Mouse (Mus musculus) urinary bladder, postnatal 25 days (tissue): ENCODE measurements around the gene Syne2.

Experiments
- DNase-seq: peaks from one replicate; pipeline ENCODE4 v3.0.0; 2022; ENCODE audit warnings: low spot score

The Syne2 gene

DNA sequence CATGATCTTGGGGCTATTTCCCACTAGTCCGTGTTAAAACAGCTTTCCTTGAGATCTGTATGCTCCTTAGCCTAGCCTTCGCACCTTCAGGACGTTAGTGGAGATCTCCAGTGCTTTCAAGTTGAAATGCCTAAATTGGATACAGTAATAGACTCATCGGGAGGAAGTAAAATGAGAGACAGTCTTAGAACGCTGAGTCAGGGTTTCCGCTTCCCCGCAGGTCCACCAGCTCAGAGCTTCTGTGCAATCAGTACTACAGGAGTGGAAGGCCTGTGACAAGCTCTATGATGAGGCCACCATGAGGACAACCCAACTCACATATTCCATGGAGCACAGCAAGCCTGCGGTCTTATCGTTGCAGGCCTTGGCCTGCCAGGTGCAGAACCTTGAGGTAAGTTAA is 233.9 kb downstream of the Syne2 start:
- DNase-seq: no peak

DNA sequence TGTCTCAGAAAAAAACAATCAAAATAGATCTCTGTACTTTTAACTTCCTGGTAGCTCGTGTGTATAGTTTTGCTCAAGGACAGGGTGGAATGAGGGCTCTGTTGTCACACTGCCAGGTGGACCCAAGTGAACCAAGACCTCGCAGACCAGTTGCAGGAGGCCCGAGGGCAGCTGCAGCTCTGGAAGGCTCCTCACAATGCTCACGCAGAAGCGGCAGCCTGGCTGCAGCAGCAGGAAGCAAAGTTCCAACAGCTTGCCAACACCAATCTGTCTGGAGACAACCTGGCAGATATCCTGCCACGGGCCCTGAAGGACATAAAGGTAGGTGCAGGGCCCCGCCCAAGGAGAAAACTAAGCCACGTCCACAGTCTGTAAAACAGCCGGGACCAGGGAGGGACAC is 236.7 kb downstream of the Syne2 start:
- no peak for DNase-seq

DNA sequence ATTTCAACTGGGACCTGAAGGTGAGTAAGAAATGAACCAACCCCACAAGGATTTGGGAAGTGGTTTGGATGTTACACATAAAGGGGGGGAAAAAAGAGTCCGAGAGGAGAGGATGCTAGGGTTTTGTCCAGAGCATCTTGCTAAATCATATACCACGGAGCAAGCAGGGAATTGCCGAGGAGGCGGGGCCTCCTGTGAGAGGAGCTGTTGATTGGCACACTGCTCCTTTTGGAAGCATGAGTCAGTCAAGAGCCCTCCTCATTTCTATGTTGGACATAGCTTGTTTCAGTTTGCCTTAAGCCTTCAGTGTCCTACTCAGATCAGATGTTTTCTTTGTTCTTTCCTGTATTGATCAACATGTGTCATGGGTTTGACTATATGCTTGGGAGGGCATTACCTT is 245.1 kb downstream of the Syne2 start:
- no peak for DNase-seq

DNA sequence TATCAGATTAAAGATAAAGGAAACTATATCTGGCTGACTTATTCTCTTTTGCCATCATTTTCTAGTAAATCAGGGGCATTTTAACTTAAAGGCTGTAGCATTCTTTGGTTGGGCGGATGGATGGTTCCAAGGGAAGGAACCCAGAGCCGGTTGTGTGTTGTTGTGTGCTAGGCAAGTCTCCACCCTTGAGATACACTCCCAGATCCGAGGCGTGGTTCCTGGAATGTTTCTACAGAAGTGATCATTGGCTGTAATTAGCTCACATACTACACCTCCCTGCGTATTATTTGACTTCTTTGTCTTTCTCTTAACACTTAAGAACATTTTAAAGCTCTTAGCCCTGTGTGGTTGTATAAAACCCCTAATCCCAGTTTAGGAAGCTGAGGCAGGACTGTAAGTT is 252.5 kb downstream of the Syne2 start:
- no peak for DNase-seq

DNA sequence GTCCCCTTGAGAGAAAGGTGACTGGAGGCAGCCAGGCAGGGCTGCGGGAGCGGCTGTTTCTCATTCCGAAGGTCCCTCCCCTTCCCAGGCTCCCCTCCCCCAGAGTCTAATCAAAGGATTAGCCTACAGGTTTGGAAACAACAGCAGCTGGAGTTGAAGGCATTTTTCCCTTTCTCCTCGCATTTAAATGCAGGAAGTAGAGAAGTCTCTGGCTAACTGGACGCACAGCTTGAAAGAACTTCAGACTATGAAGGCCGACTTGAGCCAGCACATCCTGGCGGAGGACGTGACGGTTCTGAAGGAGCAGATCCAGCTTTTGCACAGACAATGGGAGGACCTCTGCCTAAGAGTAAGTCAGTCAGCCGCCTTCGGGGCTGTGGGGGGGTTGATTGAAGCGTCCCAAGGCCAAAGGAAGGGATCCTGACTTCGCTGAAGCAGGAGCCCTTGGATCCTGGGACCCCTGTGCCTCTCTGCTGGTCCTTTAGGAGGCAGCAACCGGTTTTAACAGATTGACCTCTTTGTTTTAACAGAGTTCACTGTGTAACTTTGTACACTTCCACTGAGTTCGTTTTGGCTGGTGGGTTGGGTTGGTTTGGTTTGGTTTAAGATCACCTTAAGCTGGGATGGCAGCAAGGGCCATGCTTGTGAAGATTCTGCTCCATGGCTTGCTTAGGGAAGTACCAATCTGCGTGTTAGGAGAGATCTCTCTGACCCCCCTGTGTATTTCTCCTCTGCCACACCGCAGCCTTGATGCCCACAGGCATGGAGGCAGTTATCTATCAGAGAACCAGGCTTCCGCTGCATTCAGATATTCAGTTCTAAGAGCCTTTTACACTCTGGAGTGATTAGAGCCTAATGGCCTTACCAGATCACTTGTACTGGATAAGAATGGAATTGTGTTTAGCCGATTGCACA is 254.3 kb downstream of the Syne2 start:
- DNase-seq: no peak

DNA sequence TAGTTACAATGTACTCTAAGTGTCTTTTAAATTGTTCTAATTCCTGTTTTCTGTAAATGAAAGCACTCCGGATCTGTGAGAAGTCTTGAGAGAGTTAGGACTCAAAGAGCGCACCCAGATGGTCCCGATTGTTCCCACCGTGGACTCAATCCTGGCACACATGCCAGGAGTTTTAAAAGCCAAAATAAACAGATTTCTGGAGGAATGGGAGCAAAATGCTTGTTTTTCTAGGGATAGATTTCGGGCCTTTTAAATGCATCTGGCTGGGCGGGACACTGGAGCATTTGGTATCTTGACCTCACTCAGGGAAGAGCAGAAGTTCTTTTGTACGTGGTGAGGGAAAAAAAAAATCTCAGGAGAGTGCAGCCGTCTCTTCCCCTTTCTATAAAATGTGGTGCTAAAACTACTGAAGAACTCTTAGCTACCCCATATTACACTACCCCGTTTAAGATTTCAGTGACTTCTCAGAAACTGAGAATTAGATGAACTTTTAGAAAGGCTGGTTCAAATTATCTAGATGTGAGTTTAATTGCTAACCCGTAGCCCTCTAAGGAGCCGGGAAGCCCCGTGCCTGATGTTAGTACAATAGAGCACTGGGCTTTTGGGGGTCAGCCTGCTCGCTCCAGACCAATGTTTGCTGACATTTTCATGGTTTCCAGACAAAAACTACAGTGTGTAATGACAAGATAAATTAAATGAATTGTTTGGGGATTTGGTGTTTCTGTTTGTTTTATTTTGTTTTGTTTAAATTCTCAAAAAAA is 255.3 kb downstream of the Syne2 start:
- no peak for DNase-seq

DNA sequence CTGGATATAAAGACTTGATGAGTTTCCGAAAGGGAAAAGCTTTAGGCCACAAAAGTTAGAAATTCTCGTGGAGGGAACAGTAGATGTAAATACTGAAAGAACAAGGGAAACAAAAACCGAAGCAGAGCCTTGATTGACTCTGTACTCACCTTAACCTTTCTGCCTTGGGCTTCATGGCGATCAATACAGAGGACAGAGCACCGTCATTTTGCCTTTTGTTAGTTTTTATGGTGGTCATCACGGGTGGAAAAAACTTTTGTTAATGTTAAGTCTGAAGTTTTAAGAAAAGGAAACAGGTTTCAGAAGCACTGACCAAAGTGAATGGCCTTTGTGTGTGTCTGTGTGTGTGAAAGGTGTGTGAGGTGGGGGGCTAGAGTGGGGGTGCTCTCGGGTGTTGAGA is 256.0 kb downstream of the Syne2 start:
- no peak for DNase-seq

DNA sequence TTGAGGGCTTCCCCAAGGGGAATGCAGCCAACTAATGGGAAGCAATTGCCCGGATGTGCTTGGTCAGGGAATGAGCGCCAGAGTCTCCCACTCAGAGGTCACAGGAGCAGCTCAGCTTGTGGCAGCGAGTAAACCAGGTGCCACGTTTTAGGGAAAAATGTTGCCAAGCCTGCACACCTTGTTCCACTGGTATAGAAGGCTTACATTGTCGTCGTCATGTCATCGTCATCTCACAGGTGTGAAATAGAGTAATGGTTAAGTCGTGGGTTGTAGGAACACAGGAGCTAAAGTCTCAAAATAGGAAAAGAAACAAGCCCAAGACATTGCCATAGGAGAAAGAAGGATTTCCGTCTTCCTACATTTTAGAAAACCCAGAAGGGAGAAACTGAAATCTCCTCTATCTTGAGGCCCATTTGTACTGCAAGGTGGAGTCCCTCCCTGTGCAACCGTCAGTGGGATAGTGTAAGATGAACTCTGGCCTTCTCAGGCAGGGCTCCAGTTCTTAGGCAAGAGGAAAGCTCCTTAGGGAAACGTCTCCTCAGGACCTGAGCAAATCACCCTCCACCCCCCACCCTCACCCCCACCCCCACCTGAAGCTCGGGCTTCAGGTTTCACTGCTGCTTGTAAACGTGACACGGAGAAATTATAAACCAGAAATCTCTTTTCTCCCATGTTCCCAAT is 263.1 kb downstream of the Syne2 start:
- no peak for DNase-seq

DNA sequence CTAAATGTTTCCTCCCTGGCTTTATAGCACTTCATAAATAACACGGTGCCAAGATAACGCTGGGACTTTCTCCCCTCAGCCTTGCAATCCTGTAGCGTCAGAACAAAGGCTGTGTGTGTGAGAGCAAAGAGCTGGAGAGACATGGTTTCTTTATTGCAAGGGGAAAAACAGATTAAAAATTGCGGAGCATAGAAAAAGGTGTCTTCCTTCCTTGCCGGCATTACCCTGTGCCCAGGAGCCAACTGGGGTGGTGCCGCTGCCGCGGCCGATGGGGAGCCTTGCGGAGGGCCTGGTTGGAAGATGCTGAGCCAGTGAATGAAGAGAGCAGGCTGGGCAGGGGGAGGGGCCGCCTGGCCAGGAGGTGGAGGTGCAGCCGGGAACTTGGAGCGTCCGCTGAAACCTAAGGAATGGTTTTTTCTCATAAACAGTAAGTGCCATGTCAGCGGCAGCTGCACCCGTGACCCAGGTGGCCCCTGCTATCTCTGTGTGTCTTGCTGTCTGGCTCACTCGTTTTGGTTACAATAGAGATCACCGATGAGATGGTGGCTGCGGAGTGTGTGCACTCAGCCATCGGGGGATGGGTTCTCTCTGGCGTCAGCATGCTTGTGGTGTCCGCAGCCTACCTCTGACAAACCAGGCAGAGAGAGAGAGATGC is 263.8 kb downstream of the Syne2 start:
- no peak for DNase-seq

DNA sequence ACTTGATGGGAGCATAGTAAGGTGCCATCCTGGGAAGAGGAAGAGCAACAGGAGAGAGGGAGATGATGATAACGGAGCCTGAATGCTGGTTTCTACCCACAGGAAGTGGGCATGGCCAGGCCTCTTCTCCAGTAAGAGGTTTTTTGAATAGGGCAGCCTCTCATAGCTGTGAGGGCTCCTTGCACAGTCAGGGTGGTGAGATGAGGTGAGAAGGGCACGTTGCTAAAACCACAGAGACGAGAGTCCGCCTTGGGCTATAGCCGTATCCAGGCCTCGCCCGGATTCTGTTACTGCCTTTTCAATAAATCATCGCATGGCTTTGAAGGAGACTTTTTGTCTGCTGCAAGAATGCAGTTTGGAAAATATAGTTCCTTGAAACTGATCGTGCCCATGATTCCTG is 267.1 kb downstream of the Syne2 start:
- no peak for DNase-seq

DNA sequence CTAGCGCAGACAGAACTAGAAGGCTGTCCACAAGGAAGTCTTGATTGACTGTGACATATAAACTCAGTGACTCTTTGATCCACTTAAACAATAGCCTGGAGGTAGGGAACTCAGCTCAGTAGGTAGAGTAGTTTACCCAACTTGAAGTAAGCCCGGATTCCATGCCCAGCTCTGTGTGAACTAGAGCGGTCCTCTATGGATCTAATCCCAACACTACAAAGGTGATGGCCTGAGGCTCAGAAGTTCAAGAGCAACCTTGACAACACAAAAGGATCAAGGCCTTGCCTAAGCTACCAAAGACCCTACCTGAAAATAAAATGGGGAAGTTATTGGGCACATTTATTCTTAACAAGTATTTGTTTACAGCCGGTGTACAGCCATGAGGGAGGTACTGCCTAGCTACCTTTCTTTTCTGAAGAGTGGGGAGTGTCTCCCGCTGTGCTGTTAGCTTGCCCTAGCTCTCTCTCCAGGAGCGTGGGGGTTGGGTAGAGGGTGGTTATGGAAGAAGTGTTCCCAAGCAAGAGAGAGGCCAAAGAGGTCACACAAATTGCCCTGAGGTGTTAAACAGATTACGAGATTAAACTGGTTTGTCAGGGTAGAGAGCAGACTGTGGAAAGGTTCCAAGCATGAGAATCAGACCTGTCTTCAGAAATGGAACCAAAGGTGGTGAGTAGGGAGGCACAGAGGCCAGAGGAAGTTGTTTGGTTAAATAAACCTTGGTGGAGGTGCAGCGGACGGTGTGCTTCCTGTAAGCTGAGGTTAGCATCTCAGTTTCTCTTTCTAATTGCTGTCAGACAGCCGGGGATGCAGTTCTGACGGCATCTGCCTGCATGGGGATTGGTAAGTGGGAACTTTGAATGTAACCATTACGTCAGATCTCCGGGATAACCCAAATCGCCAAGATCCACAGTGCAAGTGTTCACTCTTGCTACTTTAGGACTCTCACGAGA is 268.3 kb downstream of the Syne2 start:
- DNase-seq: no peak

DNA sequence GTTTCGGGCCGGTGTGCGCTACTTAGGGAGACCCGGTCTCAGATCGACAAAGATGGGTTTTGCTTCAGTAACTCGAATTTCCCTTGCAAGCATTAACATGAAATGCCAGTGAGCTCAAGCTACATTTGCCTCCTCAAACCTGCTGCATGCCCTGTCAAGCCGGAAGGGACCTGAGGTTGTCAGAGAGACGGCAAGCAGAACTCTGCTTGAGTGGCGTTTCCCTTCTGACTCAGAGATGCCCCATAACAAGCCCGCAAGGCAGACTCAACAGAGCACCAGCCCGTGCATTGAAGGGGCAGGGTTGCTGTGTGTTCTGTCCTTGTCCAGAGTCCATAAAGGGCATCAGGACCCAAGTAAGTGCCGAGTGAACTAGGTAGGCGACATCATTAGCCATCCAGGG is 269.1 kb downstream of the Syne2 start:
- DNase-seq: no peak

DNA sequence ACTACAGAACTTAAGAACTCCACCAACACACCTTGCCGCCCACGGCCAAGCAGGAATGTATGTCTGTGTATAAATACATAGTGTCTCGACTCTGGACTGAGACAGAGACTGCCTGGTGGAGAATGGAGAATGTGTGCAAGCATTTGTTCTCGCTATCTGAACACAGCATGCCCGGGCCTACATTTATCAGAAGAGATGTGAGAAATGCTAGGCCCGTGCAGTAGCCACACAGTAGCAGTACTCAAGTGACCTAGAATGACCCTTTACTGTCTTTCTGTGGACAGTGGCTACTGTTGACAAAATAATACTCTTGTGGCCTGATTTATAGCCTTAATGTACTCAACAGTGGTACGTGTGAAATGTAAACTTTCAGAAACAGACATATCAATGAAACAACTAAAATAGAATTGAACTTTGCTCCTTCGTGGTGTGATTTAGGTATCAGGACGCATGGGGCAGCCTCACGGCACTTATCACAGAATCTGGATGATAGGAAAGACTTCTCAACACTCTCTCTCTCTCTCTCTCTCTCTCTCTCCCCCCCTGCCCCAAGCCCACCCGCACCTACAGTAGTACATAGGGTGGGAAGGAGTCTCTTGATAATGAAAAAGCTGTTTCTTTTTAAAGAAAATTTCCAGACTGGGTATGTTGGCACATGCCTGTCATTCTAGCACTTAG is 275.0 kb downstream of the Syne2 start:
- no peak for DNase-seq

DNA sequence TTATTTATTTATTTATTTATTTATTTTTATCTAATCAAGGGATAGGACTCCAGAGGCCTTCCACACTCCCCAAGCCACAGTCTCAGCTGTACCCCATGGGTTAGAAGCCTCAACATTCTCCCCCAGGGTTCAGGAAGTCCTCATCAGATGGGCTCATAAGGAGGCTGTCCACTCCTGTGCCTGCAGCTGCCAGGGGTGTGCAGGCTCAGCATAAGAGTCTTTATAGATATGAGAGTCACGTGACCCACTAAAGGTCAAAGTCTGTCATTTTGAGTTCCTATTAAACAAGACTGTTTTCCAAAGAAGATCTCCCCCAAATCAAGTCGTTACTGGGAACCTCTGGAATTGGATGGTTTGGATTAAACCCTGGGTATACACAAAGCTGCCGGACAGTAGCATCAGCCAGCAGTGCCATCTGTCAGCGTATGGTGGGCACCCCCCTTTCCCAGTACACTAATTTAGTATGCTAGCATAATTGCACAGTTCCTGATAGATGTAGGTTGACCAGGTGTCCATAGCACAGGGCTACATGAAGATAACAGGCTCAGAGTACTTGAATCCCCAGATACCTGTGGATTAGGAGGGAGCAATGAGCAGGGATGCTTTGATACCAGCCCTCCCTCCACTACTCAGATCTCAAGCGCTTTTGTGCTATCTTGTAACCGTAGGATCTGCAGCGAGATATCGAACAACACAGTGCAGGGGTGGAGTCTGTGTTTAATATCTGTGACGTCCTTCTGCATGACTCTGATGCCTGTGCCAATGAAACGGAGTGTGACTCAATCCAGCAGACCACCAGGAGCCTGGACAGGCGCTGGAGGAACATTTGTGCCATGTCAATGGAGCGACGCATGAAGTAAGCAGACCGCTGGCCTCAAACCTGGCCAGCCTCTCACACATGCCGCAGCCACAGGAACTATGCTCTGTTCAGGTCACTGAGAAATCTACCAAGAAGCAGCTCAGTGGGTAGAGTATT is 276.0 kb downstream of the Syne2 start:
- DNase-seq: no peak

DNA sequence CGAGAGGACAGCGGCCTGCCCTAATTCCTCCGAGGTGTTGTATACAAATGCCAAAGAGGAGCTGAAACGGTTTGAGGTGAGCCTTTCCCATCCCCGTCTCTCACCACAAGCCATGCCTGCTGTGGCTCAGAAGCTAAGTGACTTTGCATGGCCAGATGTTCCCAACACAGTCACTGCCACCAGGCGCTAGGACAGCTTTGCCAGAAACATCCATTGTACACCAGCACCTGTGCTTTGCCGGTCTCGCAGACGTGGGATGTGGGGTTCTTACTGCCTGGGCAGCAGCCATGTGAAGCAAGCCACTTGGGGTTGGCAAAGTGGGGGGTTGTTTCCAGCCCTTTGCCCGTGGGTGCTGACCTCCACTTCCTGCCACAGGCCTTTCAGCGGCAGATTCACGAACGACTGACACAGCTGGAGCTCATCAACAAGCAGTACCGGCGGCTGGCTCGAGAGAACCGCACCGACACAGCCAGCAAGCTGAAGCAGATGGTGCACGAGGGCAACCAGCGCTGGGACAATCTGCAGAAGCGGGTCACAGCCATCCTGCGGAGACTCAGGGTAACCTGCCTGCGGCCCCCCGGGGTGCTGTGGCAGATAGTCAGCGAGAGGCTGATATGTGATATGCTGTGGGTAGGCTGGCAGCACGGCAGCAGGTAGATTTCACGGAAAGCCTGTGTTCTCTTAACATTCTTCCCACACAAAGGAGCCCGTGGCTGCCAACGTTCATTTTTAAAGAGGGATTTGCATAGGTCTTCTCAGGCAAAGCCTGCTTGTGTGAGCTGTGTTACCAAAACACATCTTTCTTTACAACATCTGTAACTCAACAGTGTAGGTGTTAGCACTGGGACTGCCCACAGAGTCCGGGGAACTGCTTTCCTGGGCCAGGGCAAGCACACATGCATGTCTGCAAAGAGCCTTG is 277.4 kb downstream of the Syne2 start:
- no peak for DNase-seq

DNA sequence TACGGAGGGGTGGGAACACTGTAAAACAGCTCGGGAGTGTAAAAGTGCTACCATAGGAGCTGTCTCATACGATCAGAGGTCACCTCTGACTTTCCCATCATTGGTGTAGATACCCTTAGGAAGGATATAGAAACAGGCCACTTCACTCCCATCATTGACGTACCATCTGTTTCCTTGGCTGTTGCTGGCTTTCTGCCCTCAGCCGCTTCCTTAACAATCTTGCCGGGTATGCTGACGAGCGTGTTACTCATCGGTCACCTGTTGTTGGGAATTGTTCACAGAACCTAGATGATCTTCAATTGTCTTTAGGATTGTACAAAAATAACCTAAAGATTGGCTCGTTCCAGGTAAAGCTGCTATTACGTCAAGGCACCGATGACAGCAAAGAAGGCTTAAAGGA is 284.7 kb downstream of the Syne2 start:
- no peak for DNase-seq

DNA sequence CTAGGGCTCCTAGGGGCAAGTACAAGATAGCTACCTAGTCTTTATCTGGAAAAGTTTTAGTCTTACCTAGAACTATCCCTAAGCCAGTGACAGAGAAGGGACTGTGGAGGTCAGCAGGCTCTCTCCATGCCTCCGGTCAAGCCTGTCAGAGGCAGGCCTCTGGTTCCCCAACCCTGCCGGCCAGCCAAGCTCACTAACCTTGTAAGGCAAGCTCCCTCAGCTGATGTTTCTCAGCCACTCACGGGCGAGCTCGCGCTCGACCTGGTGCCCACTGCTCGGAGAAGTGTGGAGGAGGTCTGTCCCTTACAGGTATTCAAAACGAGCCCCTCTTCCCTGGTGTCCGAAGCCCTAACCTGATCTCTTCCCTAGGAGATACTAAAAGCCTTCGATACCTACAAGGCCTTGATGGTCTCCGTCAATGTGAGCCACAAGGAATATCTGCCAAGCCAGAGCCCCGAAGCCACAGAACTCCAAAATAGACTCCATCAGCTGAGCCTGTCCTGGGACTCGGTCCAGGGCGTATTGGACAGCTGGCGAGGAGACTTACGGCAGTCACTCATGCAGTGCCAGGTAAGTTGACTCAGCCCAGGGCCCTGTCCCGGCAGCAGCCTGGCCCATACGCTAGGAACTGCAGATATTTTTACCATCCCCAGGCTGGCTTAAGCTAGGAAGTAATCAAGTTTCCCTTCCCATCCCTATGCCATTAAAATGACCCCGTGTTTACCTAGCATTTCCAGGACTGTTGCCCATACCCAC is 286.8 kb downstream of the Syne2 start:
- no peak for DNase-seq
